ENCODE assay signal across 18 mouse cellular contexts in genomic region chr7:30579950-30580349, GRCm38 (mm10).
"Had no signal": no experiment of that assay in that cellular context is flagged by ENCODE, and none has a peak within 500 bp of the region (broad histone marks: within the 10 kb centered on the region; RNA-seq: fewer than 3 reads in every experiment).

No protein-coding gene starts in this region.

- H3K9ac ChIP-seq: kidney, embryonic 15.5 days; liver, embryonic 15.5 days; lung, embryonic 15.5 days had no signal

- H3K4me2 ChIP-seq: kidney, embryonic 15.5 days; liver, embryonic 15.5 days; lung, embryonic 15.5 days had no signal

- H3K9me3 ChIP-seq: kidney, embryonic 15.5 days; liver, embryonic 15.5 days; lung, embryonic 15.5 days; megakaryocyte, embryonic 14.5 days; midbrain, embryonic 10.5 days had no signal

- H3K4me3 ChIP-seq: kidney, embryonic 15.5 days; left cerebral cortex, adult 2 months; liver, embryonic 15.5 days; lung, embryonic 15.5 days; megakaryocyte, embryonic 14.5 days; midbrain, embryonic 10.5 days had no signal

- H3K27ac ChIP-seq: kidney, embryonic 15.5 days; left cerebral cortex, adult 2 months; liver, embryonic 15.5 days; lung, embryonic 15.5 days; midbrain, embryonic 10.5 days had no signal

- H3K4me1 ChIP-seq: kidney, embryonic 15.5 days; liver, embryonic 15.5 days; lung, embryonic 15.5 days; midbrain, embryonic 10.5 days had no signal

- H3K27me3 ChIP-seq: kidney, embryonic 15.5 days; liver, embryonic 15.5 days; lung, embryonic 15.5 days; megakaryocyte, embryonic 14.5 days had no signal

- DNase-seq: kidney, adult 11 months; kidney, adult 8-10 months; kidney, postnatal 10 days; kidney, postnatal 36 days; layer of hippocampus, postnatal 36 days; left cerebral cortex, postnatal 4 days; lung, adult 18-20 months; lung, postnatal 10 days; lung, postnatal 36 days; right cerebral cortex, postnatal 4 days; thymus, adult 18-20 months; thymus, postnatal 36 days had no signal
